Comparison of ENCODE assay signal across 16 mouse cellular contexts in genomic region chr7:49468492-49469205, GRCm38 (mm10).
A peak's percentile ranks its signal among the peaks of the same experiment; 100 is the strongest.
DNase-seq lines count a peak whose midpoint lies in the region; ATAC-seq and TF ChIP-seq lines count a peak whose summit lies in the region.
"Had no signal": no experiment of that assay in that cellular context is flagged by ENCODE, and none has a peak within 500 bp of the region (broad histone marks: within the 10 kb centered on the region; RNA-seq: fewer than 3 reads in every experiment).

No protein-coding gene starts in this region.

- H3K27me3 ChIP-seq in hindbrain, embryonic 16.5 days (replicated peaks; ENCODE audit: control insufficient read depth, insufficient read depth, low read length), result no peaks in the 10 kb centered on the region
- no peaks in the 10 kb centered on the region for H3K27me3 ChIP-seq in hindbrain, embryonic 11.5 days (ENCODE audit: control insufficient read depth, insufficient read depth, low read length)
- no peaks in the 10 kb centered on the region for H3K27me3 ChIP-seq in lung, embryonic 14.5 days (ENCODE audit: insufficient read depth, low read length)
- no peaks in the 10 kb centered on the region for H3K27me3 ChIP-seq in MEL (ENCODE audit: control insufficient read depth in 1 of 2, insufficient read depth in 2 of 2, low read length in 2 of 2)
- no peaks in the 10 kb centered on the region for H3K27me3 ChIP-seq in liver, embryonic 11.5 days (replicated peaks; ENCODE audit: control insufficient read depth, insufficient read depth, low read length)
- H3K27me3 ChIP-seq: neural tube, embryonic 13.5 days had no signal

- 0 out of 2 replicates have a peak, but pooled peaks have one; percentile 10 for ATAC-seq in hindbrain, embryonic 16.5 days
- no peak for ATAC-seq in hindbrain, embryonic 11.5 days (ENCODE audit: low FRiP score)
- peak; percentile 19; the same call in 1 of the 2 replicates for ATAC-seq in lung, embryonic 14.5 days (ENCODE audit: insufficient read depth)
- no peak for ATAC-seq in liver, embryonic 11.5 days (replicated peaks; ENCODE audit: low FRiP score)

- no peaks in the 10 kb centered on the region for H3K4me1 ChIP-seq in hindbrain, embryonic 16.5 days (ENCODE audit: control insufficient read depth, insufficient read depth, low read depth, low read length)
- no peaks in the 10 kb centered on the region for H3K4me1 ChIP-seq in hindbrain, embryonic 11.5 days (replicated peaks; ENCODE audit: control insufficient read depth, insufficient read depth, low read length)
- no peaks in the 10 kb centered on the region for H3K4me1 ChIP-seq in lung, embryonic 14.5 days (ENCODE audit: insufficient read depth)
- H3K4me1 ChIP-seq in MEL (ENCODE audit: control insufficient read depth in 1 of 2, insufficient read depth in 2 of 2, low read length in 2 of 2), result no peaks in the 10 kb centered on the region
- no peaks in the 10 kb centered on the region for H3K4me1 ChIP-seq in liver, embryonic 11.5 days (replicated peaks; ENCODE audit: control insufficient read depth, insufficient read depth, low read length)
- H3K4me1 ChIP-seq: forebrain, embryonic 10.5 days; neural tube, embryonic 13.5 days had no signal

- peaks cover 6% of the 10 kb centered on the region; the same call in 1 of the 2 replicates for H3K36me3 ChIP-seq in hindbrain, embryonic 16.5 days (ENCODE audit: control insufficient read depth, insufficient read depth, low read length)
- peaks cover 7% of the 10 kb centered on the region; the same call in 1 of the 2 replicates for H3K36me3 ChIP-seq in hindbrain, embryonic 11.5 days (ENCODE audit: control insufficient read depth, insufficient read depth, low read length)
- H3K36me3 ChIP-seq in lung, embryonic 14.5 days (ENCODE audit: insufficient read depth), result peaks cover 6% of the 10 kb centered on the region; the same call in 1 of the 2 replicates
- no peaks in the 10 kb centered on the region for H3K36me3 ChIP-seq in MEL (ENCODE audit: control insufficient read depth in 1 of 2, insufficient read depth in 2 of 2, low read length in 2 of 2)
- no peaks in the 10 kb centered on the region for H3K36me3 ChIP-seq in liver, embryonic 11.5 days (ENCODE audit: control insufficient read depth, insufficient read depth, low read length)

- WGBS in hindbrain, embryonic 16.5 days, result 76% methylated on average over 8 of the region's 8 CpGs
- 75% methylated on average over 8 of the region's 8 CpGs for WGBS in hindbrain, embryonic 11.5 days
- 65% methylated on average over 8 of the region's 8 CpGs for WGBS in lung, embryonic 14.5 days
- WGBS in liver, embryonic 11.5 days, result 66% methylated on average over 8 of the region's 8 CpGs

- no peaks in the 10 kb centered on the region for H3K79me2 ChIP-seq in MEL (ENCODE audit: control insufficient read depth, insufficient read depth, low read length, poor library complexity)

- H3K4me3 ChIP-seq in hindbrain, embryonic 16.5 days (ENCODE audit: low read length), result no peak overlapping the region
- no peak overlapping the region for H3K4me3 ChIP-seq in hindbrain, embryonic 11.5 days (ENCODE audit: low read depth, low read length)
- H3K4me3 ChIP-seq in lung, embryonic 14.5 days (ENCODE audit: low read depth, low read length), result no peak overlapping the region
- no peak overlapping the region for H3K4me3 ChIP-seq in MEL (ENCODE audit: control insufficient read depth in 1 of 2, insufficient read depth in 1 of 2, low read depth in 2 of 2, low read length in 2 of 2)
- no peak overlapping the region for H3K4me3 ChIP-seq in liver, embryonic 11.5 days (ENCODE audit: low read depth, low read length)
- H3K4me3 ChIP-seq: forebrain, embryonic 10.5 days; myocyte; neural tube, embryonic 13.5 days had no signal

- no peak for DNase-seq in hindbrain, embryonic 11.5 days (ENCODE audit: low spot score)
- DNase-seq in lung, embryonic 14.5 days, result no peak
- DNase-seq in lung, postnatal 4 days, result no peak
- peak; percentile 34 for DNase-seq in MEL (ENCODE audit: low read depth, low spot score)
- DNase-seq in liver, embryonic 11.5 days (ENCODE audit: low spot score), result no peak
- DNase-seq in gastrocnemius, postnatal 4 days (ENCODE audit: low spot score in 2 of 2), result no peak
- DNase-seq: cerebellum, adult 11 months; gastrocnemius, postnatal 36 days; thymus, adult 18-20 months had no signal

- H3K9ac ChIP-seq in hindbrain, embryonic 16.5 days (ENCODE audit: low read depth, low read length), result no peak overlapping the region
- no peak overlapping the region for H3K9ac ChIP-seq in hindbrain, embryonic 11.5 days (ENCODE audit: low read depth, low read length)
- H3K9ac ChIP-seq in lung, embryonic 14.5 days, result no peak overlapping the region
- no peak overlapping the region for H3K9ac ChIP-seq in MEL (ENCODE audit: control insufficient read depth, low read depth, low read length, poor library complexity, severe bottlenecking)
- H3K9ac ChIP-seq in liver, embryonic 11.5 days (ENCODE audit: low read depth, low read length), result no peak overlapping the region
- H3K9ac ChIP-seq: hindbrain, embryonic 14.5 days; liver, postnatal 0 days; neural tube, embryonic 13.5 days had no signal

- TF ChIP-seq EP300 in MEL (IDR thresholded peaks at IDR 0.05; ENCODE audit: low read depth in 1 of 2, low read length in 2 of 2), result no peak

- H3K4me2 ChIP-seq in hindbrain, embryonic 16.5 days (ENCODE audit: low read length), result no peak overlapping the region
- H3K4me2 ChIP-seq in hindbrain, embryonic 11.5 days (replicated peaks; ENCODE audit: low read depth, low read length), result no peak overlapping the region
- H3K4me2 ChIP-seq in lung, embryonic 14.5 days, result no peak overlapping the region
- H3K4me2 ChIP-seq in liver, embryonic 11.5 days, result no peak overlapping the region
- H3K4me2 ChIP-seq: hindbrain, embryonic 14.5 days; neural tube, embryonic 13.5 days had no signal

- no peak for TF ChIP-seq POLR2A in MEL (IDR thresholded peaks at IDR 0.05; ENCODE audit: control insufficient read depth in 1 of 2, insufficient read depth in 1 of 2, low read depth in 1 of 2, low read length in 2 of 2, poor library complexity in 1 of 2)

- no peak overlapping the region for H3K27ac ChIP-seq in hindbrain, embryonic 16.5 days (ENCODE audit: low read depth, low read length)
- H3K27ac ChIP-seq in hindbrain, embryonic 11.5 days (ENCODE audit: low read depth, low read length), result no peak overlapping the region
- no peak overlapping the region for H3K27ac ChIP-seq in lung, embryonic 14.5 days (ENCODE audit: low read depth)
- H3K27ac ChIP-seq in MEL (ENCODE audit: control insufficient read depth, low read depth, low read length), result no peak overlapping the region
- no peak overlapping the region for H3K27ac ChIP-seq in liver, embryonic 11.5 days (ENCODE audit: low read depth, low read length)
- H3K27ac ChIP-seq: forebrain, embryonic 10.5 days; hindbrain, embryonic 14.5 days; kidney, postnatal 0 days; neural tube, embryonic 13.5 days had no signal

- no peak for TF ChIP-seq RAD21 in MEL (IDR thresholded peaks at IDR 0.05; ENCODE audit: low read depth, low read length)

- H3K9me3 ChIP-seq in hindbrain, embryonic 16.5 days (ENCODE audit: control insufficient read depth, low read length), result no peaks in the 10 kb centered on the region
- H3K9me3 ChIP-seq in hindbrain, embryonic 11.5 days (ENCODE audit: control insufficient read depth, low read length), result no peaks in the 10 kb centered on the region
- H3K9me3 ChIP-seq in lung, embryonic 14.5 days (ENCODE audit: low read depth, low read length), result no peaks in the 10 kb centered on the region
- H3K9me3 ChIP-seq in MEL (replicated peaks; ENCODE audit: insufficient read depth, low read length), result no peaks in the 10 kb centered on the region
- no peaks in the 10 kb centered on the region for H3K9me3 ChIP-seq in liver, embryonic 11.5 days (ENCODE audit: control insufficient read depth, low read length)
- H3K9me3 ChIP-seq: forebrain, embryonic 10.5 days; neural tube, embryonic 13.5 days had no signal

- TF ChIP-seq CTCF in lung, embryonic 14.5 days (IDR thresholded peaks at IDR 0.05; ENCODE audit: low read depth), result no peak
- TF ChIP-seq CTCF in MEL (IDR thresholded peaks at IDR 0.05 in 2 of 3, conservative IDR thresholded peaks at IDR 0.05 in 1 of 3; ENCODE audit: control insufficient read depth in 1 of 3, insufficient read depth in 1 of 3, low read depth in 2 of 3, low read length in 3 of 3, poor library complexity in 1 of 3, severe bottlenecking in 1 of 3), result peak in 2 of 3 experiments; percentile 11 to 30; a peak in 2 of 6 replicates

TF ChIP-seq in MEL, 35 proteins besides CTCF, POLR2A, EP300 and RAD21:
- TF ChIP-seq TBP (IDR thresholded peaks at IDR 0.05; ENCODE audit: low read depth, low read length), result peak; percentile 92
- no peak for TF ChIP-seq MEF2A (IDR thresholded peaks at IDR 0.05; ENCODE audit: extremely low read depth, insufficient replicate concordance, low read depth, low read length, poor library complexity, severe bottlenecking)
- no peak for TF ChIP-seq TCF12 (IDR thresholded peaks at IDR 0.05; ENCODE audit: low read depth, low read length)
- no peak for TF ChIP-seq RCOR1 (IDR thresholded peaks at IDR 0.05; ENCODE audit: low read depth, low read length)
- no peak for TF ChIP-seq E2F4 (IDR thresholded peaks at IDR 0.05; ENCODE audit: borderline replicate concordance, low read depth, low read length)
TF ChIP-seq in MEL: peak in this region for 1.

Comparison
In these comparisons a context has a peak if more than half of its experiments do, and no peak if none do; other contexts are left out.
1. ATAC-seq: peak in hindbrain, embryonic 16.5 days (single experiment) and lung, embryonic 14.5 days (single experiment); none in hindbrain, embryonic 11.5 days (single experiment) and liver, embryonic 11.5 days (single experiment).